10 mouse cellular contexts compared by ENCODE assay signal in genomic region chr15:93062213-93063131, GRCm38 (mm10).
DNase-seq lines count a peak whose midpoint lies in the region; ATAC-seq lines count a peak whose summit lies in the region.
"Had no signal": no experiment of that assay in that cellular context is flagged by ENCODE, and none has a peak within 500 bp of the region (broad histone marks: within the 10 kb centered on the region; RNA-seq: fewer than 3 reads in every experiment).

No protein-coding gene starts in this region.

- H3K4me1 ChIP-seq in hindbrain, embryonic 11.5 days (replicated peaks; ENCODE audit: control insufficient read depth, insufficient read depth, low read length), result no peaks in the 10 kb centered on the region
- H3K4me1 ChIP-seq: limb, embryonic 12.5 days had no signal

- 65% methylated on average over 10 of the region's 10 CpGs for WGBS in hindbrain, embryonic 11.5 days

- H3K9ac ChIP-seq in hindbrain, embryonic 11.5 days (ENCODE audit: low read depth, low read length), result no peak overlapping the region
- H3K9ac ChIP-seq: limb, embryonic 12.5 days had no signal

- H3K9me3 ChIP-seq in hindbrain, embryonic 11.5 days (ENCODE audit: control insufficient read depth, low read length), result no peaks in the 10 kb centered on the region
- H3K9me3 ChIP-seq: limb, embryonic 12.5 days had no signal

- H3K4me3 ChIP-seq in hindbrain, embryonic 11.5 days (ENCODE audit: low read depth, low read length), result no peak overlapping the region
- H3K4me3 ChIP-seq: limb, embryonic 12.5 days had no signal

- no peaks in the 10 kb centered on the region for H3K36me3 ChIP-seq in hindbrain, embryonic 11.5 days (ENCODE audit: control insufficient read depth, insufficient read depth, low read length)
- H3K36me3 ChIP-seq: limb, embryonic 12.5 days had no signal

- H3K4me2 ChIP-seq in hindbrain, embryonic 11.5 days (replicated peaks; ENCODE audit: low read depth, low read length), result no peak overlapping the region
- H3K4me2 ChIP-seq: limb, embryonic 12.5 days had no signal

- DNase-seq in cerebellum, postnatal 25 days, result peak; percentile 11 to 31
- no peak for DNase-seq in cerebellum, adult 9-11 months
- DNase-seq in layer of hippocampus, postnatal 10 days (ENCODE audit: low spot score in 2 of 2), result peak; percentile 7 to 24
- no peak for DNase-seq in layer of hippocampus, adult 18-20 months (ENCODE audit: low spot score in 2 of 2)
- no peak for DNase-seq in hindbrain, embryonic 11.5 days (ENCODE audit: low spot score)
- DNase-seq in neural tube, embryonic 10.5 days (ENCODE audit: extremely low spot score, low spot score), result peak; percentile 52
- no peak for DNase-seq in lung, postnatal 36 days
- DNase-seq in left cerebral cortex, adult 8-10 months (ENCODE audit: low spot score in 2 of 2), result no peak

- no peaks in the 10 kb centered on the region for H3K27me3 ChIP-seq in hindbrain, embryonic 11.5 days (ENCODE audit: control insufficient read depth, insufficient read depth, low read length)
- H3K27me3 ChIP-seq: limb, embryonic 12.5 days had no signal

- H3K27ac ChIP-seq in hindbrain, embryonic 11.5 days (ENCODE audit: low read depth, low read length), result peak overlapping the region; percentile 21; the same call in 1 of the 2 replicates
- H3K27ac ChIP-seq: limb, embryonic 12.5 days had no signal

- ATAC-seq in hindbrain, embryonic 11.5 days (ENCODE audit: low FRiP score), result peak; percentile 49; the same call in 1 of the 2 replicates
- ATAC-seq: intestine, embryonic 16.5 days had no signal

Comparison
In these comparisons a context has a peak if more than half of its experiments do, and no peak if none do; other contexts are left out.
1. DNase-seq: peak in cerebellum, postnatal 25 days (2 of 2), layer of hippocampus, postnatal 10 days (2 of 2) and neural tube, embryonic 10.5 days (single experiment); none in cerebellum, adult 9-11 months (single experiment), layer of hippocampus, adult 18-20 months (0 of 2), hindbrain, embryonic 11.5 days (single experiment), lung, postnatal 36 days (single experiment) and left cerebral cortex, adult 8-10 months (0 of 2).